Mouse (Mus musculus): Measurements from ENCODE around the gene Gm9964.
"Not testable (repeated sequence)": the region's sequence is repeated elsewhere in the genome, so short reads cannot be mapped to it uniquely, and the experiment has no call there.

Gm9964 gene

DNA sequence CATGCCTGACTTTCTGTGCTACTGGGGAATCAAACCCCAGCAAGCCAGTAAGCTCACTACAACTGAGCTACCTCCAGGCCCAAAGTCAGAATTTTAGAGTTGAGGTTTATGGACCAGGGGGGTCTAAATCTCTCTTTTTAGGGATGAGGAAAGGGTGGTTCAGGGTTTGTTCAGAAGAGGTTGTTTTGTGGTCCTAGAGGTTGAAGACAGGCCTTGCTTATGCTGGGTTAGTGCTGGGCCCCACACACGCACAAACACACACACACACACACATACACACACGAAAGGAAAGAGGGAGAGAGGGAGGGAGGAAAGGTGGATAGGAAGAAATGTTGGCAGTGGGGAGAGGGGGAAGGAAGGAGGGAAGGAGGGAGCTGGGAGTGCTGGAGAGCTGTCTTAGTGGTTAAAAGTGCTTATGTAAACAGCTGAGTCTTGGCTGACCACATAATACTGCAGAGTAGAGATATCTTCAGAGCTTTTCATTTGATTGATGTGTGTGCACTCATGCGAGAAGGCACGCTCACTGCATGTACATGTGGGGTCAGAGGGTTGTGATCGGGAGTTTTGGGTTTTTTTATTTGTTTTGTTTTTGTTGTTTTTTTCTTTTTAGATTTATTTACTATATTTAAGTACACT is at the start of gene Gm9964:
Gene Gm9964 (minus strand): TSS at position 51 of the 636 bp plus-strand sequence.
- no peak for DNase-seq (ENCODE audit: low spot score)

DNA sequence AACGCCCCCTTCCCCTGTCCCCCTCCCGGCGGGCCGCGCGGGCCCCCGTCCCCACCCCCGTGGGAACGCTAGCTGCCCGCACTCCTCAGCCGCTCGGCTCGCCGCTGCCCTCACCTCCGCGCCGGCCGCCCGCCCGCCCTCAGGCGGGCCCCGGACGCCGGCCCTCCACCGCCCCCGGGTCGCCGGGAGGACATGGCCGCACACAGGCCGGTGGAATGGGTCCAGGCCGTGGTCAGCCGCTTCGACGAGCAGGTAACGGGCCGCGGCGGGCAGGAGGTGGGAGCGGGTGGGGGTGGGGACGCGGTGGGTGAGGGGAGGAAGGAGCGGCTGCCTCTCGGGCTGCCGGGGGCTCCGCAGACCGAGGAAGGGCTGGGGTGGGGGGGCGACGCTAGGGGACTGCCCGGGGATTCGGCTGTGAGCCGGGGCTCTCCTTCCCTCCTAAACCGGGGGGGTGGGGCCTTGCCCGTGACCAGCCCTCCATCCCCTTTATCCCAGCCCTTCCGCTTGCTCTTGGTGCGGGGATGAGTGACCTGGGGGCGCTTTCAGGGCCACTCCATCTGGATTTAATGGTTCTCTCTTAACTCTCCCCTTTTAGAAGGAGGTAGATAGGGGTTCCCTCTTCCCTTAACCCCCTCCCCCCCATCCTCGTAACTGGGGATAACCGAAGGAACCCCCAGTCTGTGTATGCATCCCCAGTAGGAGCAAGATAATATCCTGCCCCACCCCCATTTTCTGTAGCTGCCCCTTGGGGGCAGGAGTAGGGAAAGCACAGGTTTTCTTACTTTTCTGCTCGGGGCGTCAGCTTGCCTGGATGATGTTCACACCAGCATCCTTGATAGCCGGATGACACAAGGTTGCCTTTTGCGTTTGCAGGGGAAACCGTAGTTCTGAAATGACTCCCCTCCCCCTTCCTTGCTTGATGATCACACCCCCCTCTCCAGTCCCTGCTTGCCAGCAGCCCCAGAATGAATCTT is 43.4 kb upstream of the Gm9964 start:
- peak; percentile 75 for DNase-seq (ENCODE audit: low spot score)

DNA sequence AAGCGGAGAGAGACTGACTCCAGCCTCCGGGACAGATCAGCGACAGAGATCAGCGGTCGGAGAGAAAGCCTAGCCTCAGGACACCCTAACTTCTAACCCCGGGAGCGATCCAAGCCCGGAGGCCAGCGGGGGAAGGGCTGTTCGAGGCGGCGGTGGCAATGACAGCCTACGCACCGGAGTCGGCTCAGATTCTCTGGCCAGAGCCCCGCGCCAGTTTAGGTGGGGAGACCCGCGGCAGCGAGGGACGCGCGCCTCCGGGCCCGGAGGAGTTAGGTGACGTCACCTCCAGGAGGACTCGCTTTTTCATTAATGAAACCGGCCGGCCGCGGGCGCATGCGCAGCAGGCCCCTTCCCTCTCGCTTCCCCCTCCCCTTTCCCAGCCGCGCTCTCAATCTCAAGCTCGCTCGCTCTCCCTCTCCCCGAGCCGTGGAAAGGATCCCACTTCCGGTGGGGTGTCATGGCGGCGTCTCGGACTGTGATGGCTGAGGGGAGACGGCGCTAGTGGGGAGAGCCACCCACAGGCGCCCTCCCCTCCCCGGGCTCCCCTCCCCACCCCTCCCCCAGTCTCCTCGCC is 42.6 kb upstream of the Gm9964 start, which contains the start of gene Nf1:
Gene Nf1 (plus strand): TSS at position 460 of the 574 bp plus-strand sequence.
- peak; percentile 97 for DNase-seq (ENCODE audit: low spot score)

DNA sequence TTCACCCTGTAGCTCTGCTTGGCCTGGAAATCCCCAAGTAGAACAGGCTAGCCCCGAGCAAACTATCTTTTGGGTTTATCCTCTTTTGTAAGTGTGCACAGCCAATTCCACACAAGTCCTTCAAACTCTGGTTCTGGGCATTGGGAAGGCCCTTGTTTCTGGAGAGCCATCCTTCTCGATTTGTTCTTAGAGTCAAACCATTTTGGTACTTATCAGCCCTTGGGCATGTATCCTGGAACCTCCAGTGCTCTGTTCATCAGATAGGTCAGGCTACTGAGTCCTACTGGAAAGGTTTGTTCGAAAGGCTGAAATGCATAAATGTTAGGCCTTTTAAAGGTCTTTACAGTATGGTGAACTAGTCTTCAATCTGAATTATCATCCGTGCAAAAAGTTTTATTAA is 41.9 kb upstream of the Gm9964 start:
- DNase-seq (ENCODE audit: low spot score), result peak; percentile 49

DNA sequence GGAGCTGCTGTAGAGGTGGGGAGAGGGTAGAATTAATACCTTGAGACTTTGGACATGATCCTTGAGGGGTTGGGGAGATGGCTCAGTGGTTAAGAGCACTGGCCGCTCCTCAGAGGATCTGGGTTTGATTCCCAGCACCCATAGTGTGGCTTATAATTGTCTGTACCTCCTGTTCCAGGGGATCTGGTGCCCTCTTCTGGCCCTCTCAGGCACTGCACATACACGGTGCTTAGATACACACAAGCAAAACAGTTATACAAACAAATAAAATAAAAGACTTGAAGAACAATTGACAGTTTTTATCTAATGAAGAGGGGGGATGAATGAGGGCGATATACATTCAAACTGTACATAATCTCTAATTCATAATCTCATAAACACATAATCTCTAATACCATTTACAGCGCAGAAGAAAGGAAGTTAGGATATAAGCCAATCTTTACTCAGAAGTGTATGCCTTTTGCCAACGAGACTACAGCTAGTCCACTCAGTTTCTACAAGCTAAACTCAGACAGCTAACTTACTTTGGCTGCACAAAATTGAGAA is 40.1 kb upstream of the Gm9964 start:
- DNase-seq (ENCODE audit: low spot score), result no peak

DNA sequence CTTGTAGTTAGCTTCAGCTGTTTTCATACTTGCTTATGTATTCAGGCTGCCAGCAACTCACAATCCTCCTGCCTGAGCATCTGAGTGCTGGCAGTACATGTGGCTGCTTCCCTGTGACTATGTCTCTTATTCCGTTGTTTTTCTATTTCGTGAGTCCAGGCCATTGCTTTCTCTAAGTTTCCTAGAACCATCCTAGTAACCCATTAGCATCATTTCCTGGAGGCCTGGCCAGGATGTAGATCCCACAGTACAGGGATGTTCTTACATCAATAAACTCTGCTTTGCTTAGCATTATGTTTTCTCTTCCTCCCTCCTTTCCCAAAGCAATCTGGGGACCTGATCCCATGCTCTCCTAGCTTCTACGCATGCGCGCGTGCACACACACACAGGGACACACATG is 38.4 kb upstream of the Gm9964 start:
- no peak for DNase-seq (ENCODE audit: low spot score)

DNA sequence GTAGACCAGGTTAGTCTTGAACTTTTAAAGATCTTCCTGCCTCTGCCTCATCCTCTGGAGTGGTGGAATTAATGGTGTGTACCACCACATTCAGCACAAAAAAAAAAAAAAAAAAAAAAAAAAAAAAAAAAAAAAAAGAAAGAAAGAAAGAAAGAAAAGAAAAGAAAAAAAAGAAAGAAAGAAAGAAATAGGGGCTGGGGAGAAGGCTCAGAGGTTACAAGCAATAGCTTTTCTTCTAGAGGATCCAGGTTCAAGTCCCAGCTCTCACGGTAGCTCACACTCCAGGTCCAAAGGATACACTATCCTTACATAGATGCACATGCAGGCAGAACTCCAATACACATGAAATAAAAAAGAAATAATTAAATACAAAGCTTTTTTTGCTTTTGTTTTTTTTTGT is 32.9 kb upstream of the Gm9964 start:
- no peak for DNase-seq (ENCODE audit: low spot score)

DNA sequence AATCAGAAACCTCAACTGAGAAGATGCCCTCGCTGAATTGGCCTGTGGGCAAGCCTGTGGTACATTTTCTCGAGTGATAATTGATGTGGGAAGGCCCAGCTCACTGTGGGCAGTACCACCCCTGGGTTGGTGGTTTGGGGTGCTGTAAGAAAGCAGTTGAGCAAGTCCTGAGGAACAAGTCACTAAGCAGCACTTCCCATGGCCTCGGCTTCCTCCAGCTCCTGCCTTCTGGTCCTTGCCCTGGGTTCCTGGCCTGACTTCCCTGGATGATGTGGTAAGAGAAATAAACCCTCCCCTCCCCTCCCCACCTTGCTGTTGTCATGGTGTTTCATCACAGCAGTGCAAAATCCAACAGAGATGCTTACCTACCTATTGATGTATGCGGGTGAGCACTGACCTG is 31.4 kb upstream of the Gm9964 start:
- DNase-seq (ENCODE audit: low spot score), result no peak

DNA sequence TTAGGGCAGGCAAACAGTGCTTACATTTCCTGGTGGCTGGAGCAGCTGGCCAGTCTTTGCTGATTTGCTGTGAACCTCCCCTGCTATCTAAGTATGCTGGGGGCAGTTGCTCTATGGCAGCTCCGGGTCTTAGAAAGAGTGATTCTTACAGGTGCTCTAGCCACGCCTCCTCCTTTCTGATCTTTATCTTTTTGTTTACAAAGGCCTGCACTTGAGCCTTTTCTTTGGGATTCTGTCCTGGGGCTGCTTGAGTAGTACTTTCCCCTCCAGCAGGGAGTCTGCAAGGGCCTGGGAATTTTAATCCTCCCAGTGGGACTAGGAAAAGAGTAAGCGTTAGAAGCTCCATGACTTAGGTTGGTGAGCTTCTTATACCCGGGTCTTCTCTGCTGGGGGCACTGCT is 30.4 kb upstream of the Gm9964 start:
- DNase-seq (ENCODE audit: low spot score), result no peak

DNA sequence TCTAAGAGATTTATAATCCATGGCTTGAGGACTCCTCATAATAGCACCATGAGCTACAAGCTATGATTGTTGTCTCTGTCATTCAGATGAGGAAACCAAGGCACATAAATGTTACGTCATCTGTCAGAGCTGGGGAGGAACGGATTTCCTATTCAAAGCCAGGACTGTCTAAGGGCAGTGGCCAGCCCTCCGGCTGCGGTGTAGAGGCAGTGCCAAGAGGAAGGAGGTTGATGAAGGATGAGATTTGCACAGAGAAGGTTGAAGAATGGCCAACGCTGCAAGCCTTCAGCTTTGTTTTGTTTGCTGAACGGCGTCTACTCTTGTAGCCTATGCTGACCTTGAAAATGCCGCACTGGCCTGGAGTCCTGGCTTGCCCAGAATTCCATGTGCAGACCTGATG is 29.0 kb upstream of the Gm9964 start:
- DNase-seq (ENCODE audit: low spot score), result no peak

DNA sequence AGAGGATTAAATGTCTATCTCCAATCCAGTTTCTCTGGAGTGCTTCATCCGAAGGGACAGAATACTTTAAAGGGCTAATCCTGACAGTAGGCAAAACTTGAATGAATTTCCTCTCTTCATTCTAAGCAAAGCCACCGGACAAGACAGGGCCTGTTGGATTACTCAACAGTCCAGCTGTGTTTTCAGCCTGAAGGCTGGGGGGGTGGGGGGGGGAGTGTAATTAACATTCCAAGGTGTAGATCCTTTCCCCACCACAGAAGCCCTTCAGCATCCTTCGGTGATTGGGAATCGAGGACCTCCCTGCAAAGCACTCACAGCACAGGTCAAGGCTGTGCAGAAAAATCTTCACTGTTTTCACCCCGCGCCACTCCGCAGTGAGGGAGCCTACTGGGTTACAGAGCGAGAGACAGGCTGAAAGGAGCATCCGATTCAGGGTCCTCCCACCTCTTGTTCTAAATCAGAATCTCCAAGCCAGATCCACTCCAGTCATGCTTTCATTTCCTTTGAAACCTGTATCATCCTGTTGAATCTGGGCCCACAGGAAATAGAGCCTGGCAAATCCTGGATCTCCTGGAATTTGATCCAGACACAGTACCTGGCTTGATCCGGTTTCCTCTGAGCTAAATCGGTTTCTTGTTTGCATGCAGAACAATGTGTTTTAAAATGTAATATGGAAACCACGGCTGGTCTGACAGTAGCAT is 27.4 kb upstream of the Gm9964 start:
- DNase-seq (ENCODE audit: low spot score), result no peak

DNA sequence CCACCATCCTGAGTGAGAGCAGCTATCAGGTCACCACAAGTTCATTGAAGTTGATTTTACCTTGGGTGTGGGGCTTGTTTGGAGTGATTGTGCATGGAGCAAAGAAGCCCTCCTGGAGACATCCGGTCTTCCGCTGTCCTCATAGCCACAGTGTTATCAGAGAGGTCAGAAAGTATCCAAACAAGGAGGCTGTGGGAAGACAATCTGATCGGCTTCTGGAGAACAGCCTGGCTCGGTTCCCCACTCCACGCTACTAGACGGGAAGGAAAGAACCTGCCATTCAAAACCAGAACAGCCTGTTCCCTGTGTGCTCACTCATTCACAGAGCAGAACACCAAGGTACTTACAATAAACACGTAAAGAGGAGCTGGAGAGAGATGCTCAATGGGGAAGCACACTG is 23.1 kb upstream of the Gm9964 start:
- no peak for DNase-seq (ENCODE audit: low spot score)

DNA sequence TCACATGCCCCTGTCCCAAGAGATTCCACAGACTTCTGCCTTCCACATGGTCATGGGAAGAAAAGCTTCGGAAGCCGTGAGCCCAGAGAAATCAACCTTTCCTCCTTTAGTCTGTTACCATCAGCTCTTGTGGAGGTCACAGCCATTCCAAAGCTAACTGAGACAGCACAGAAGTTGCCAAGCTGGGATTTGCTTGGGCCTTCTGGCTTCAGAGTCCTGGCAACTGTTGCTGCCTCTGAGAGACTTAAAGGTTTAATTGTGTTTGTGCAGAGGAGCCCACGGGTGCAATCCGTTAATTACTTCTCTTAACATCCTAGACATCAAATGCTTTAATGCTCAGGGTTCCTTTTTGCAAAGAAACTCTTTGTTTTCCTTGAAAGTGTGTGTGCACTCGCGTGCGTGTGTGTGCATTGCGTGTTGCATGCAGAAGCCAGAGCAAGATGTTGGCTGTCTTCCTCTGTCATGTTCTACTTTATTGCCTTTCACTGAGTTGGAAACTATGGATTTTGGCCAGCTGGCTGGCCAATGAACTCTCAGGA is 20.2 kb upstream of the Gm9964 start:
- DNase-seq (ENCODE audit: low spot score), result no peak

DNA sequence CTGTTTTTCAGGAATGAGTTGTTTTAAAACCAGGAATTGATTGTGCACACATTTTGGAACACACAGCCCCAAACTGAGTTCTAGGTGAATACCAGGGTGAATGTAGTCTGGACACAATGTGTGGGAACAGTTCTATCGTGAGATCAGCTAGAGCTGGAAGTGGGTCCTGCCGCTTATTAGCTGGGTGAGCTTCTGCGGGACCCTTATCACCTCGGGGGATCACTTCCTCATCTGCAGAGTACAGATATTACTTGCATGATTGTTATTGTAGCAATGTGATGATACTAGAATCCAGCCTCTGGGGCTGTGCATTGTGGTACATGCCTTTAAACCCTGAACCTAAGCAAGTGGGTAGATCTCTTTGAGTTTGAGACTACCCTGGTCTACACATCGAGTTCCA is 13.8 kb upstream of the Gm9964 start:
- no peak for DNase-seq (ENCODE audit: low spot score)

DNA sequence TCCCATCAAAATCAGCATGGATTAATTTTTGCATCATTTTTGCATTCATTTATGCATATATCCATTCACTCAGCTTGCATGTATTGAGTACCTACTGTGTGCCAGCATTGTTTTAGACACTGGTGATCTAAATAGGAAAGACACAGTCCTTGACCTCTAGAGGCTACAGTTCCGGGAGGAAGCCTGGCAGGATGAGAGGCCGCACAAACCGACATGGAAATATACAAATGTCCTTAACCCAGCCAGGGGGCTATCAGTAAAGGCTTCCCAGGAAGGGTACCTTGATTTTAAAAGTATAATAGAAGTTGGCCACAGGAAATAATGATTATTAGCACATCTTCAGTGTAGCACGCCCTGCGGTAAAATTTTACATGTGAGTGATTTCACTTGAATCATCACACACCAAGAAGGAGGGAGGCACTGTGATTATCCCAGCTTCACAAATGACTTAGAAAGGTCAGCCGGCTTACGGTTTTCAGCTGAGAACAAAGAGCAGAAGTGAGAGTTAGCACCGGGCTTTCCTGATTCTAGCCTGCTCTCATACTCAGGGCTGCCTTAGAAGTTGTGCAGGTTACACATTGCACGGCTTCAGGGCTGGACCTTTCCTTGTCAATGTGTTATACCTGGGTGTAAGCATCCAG is 11.0 kb upstream of the Gm9964 start:
- DNase-seq (ENCODE audit: low spot score), result peak; percentile 54

DNA sequence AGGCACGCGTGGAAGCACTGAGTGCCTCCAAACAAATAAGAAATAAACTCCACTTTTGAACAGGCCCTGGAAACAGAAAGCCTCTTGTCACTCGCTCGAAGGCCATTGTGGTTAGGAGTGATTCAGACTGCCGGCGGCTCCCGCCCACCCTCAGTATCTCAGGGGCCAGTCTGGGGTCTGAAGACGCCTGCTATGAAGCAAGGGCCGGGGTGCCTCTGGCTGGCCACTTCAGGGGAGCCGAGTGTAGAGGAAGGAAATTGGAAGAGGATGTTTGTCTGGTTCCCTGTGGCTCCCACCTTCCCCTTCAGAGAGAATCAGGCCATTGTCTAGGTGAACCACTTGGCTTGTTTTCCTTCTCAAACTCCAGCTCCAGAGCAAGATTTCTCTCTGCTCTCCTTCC is 10.3 kb upstream of the Gm9964 start:
- peak; percentile 72 for DNase-seq (ENCODE audit: low spot score)

DNA sequence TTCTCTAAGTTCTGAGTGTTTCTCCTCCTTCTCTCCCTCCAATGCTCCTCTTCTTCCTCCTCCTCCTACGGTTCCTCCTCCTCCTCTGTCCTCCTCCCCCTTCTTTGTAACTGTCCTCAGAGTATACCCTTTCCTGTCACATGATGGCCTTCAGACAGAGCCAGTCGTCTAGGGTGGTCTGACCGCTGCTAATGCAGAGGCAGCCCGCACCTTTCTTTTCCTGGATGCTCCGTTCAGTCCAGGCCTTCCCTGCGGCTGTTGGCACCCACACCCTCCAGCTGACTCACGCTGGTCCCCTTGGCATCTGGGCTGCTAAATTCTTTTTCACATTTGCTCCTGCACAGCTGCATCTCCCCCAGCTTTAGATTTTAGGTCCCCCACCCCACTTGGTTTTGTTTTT is 9.8 kb upstream of the Gm9964 start:
- peak; percentile 57 for DNase-seq (ENCODE audit: low spot score)

DNA sequence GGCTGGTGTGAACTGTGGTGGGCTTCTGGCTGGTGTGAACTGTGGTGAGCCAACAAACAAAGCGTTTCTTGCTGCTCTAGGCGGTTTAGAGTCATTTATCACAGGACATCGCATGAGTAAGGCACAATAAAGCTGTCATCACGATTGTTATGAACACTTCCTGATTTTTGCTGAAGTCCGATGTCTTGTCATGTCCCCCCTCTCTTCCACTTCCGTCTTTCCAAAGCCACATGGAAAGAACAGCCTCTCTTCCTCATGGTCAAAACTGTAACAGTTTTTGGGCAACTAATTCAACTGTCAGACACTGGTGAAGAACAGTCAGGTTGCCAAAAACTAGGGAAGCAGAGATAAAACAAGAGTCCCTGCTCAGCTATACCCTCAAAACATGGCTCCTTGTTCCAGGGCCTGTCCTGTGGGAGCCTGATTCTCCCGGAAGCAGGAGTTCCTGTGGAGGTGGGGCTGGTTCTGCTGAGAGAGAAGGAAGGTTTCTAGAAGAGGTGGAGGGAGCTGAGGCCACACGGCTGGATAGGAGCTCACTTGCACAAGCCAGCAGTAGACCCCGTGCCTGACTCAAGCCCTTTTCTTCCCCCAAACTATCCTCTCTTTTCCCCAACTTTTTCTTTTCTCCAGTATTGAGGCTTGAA is 9.1 kb upstream of the Gm9964 start:
- no peak for DNase-seq (ENCODE audit: low spot score)

DNA sequence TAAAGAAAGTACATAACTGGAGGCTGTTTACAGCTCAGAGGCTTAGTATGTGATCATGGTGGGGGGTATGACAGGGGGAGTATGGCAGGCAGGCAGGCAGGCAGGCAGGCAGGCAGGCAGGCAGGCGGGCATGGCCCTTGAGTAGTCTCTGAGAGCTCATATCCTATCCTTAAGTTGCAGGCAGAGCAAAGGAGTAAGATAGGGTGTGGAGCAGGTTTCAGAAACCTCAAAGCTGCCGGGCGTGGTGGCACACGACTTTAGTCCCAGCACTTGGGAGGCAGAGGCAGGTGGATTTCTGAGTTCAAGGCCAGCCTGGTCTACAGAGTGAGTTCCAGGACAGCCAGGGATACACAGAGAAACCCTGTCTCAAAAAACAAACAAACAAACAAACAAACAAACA is 7.5 kb upstream of the Gm9964 start:
- DNase-seq (ENCODE audit: low spot score), result not testable (repeated sequence)

DNA sequence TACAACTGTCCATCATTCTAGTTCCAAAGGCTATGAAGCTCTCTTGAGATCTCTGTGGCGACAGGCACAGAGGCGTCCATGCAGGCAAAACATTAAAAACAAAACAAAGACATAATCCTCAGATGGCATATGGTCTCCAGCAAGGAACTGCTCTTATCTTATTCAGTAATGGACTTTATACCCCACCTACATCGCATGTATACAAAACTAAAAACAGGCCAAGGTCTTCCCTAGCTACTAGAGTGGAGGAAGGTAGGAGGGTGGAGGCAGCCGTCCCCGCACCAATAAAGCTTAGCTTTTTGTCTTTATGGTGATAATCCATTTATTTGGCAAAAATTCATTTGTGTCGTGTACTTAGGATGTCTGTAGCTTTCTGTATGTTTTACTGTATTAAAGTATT is 6.4 kb upstream of the Gm9964 start:
- no peak for DNase-seq (ENCODE audit: low spot score)
